Mouse (Mus musculus): ENCODE measurements around the gene Inpp5b.

DNA sequence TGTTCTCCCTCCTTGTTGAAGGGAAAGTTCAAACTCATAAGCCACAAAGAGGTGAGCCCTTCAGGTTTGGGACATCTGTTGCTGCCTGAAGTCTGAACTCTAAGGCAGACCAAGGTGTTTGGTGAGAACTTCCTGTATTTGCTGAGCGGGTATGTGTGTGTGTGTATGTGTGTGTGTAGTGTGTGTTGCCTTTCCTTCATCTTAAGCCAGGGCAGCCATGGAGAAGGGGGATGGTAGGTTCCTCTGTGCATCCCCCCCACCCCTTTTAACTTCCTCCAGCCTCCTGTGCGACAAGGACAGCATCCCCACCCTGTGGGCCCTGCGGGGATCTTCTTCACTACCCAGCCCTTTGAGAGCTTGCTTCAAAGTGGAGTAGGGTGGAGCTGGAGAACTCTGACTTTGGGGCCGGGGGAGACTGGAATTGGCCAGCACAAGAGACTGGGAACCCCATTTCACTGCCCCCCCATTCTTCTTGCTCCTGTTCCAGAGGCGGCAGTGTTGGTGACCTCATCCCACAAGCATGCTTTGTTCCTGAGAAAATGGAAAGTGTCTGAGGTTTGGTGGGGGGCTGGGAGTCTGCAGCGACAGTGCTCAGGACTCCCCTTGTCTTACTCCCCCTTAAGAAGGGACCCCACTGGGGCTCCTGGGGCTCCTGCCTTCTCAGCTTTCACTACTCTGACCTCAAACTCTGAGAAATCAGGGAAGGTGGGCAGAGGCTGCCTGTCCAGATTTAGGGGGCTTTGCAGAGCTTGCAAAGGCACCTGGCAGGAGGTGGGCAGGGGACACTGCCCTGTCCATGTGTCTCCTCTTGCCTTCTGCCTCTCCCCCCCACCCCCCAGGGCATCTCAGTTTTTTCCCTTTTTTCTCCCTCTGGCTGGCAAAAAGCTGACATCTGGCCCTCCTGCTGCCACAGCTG, 37.5 kb upstream of the Inpp5b start:
- no peak for TF ChIP-seq CTCF (IDR thresholded peaks at IDR 0.05; ENCODE audit: low read depth, low read length)
- TF ChIP-seq POLR2A (IDR thresholded peaks at IDR 0.05; ENCODE audit: insufficient read depth, low read length) = no peak
- TF ChIP-seq EP300 (IDR thresholded peaks at IDR 0.05; ENCODE audit: insufficient read depth, low read depth, low read length) = 0 out of 2 replicates have a peak, but pooled peaks have one; percentile 39
